Mouse (Mus musculus) spleen, adult 18-20 months (tissue): ENCODE measurements around the gene Cd164.

ENCODE experiments used
- DNase-seq, 2 experiments: peaks; one replicate each; pipeline ENCODE4 v3.0.0; 2022; ENCODE audit warnings: mixed read lengths in 2 of 2

Gene Cd164

GRCm38 (mm10) chr10:41518981-41519618 is at the start of gene Cd164:
Gene Cd164, plus strand, starts transcription at chr10:41519414.
- DNase-seq: peak; percentile 84 to 89

GRCm38 (mm10) chr10:41470693-41471092 is 48.5 kb upstream of the Cd164 start:
- no peak for DNase-seq

- no peak for DNase-seq
Measured at GRCm38 (mm10) chr10:41472534-41472933, 46.7 kb upstream of the Cd164 start.

- no peak for DNase-seq
Measured at GRCm38 (mm10) chr10:41472962-41473481, 46.2 kb upstream of the Cd164 start.

- peak; percentile 49 to 56 for DNase-seq
Measured at GRCm38 (mm10) chr10:41473782-41474468, 45.3 kb upstream of the Cd164 start.

- DNase-seq: no peak
Measured at GRCm38 (mm10) chr10:41474981-41475391, 44.2 kb upstream of the Cd164 start.

- DNase-seq: peak; percentile 70 to 79
Measured at GRCm38 (mm10) chr10:41476171-41477017, 42.8 kb upstream of the Cd164 start, which contains the start of gene Mical1. Gene Mical1, plus strand, starts transcription at chr10:41476314.

- DNase-seq: peak in 1 of 2 experiments; percentile 45
Measured at GRCm38 (mm10) chr10:41477018-41477277, 42.3 kb upstream of the Cd164 start.

- DNase-seq: peak; percentile 39 to 53
Measured at GRCm38 (mm10) chr10:41477278-41478181, 41.7 kb upstream of the Cd164 start.

GRCm38 (mm10) chr10:41479961-41480360 is 39.3 kb upstream of the Cd164 start:
- no peak for DNase-seq

- DNase-seq: no peak
Measured at GRCm38 (mm10) chr10:41480938-41481880, 38.0 kb upstream of the Cd164 start.

- no peak for DNase-seq
Measured at GRCm38 (mm10) chr10:41482446-41482845, 36.8 kb upstream of the Cd164 start.

- DNase-seq: no peak
Measured at GRCm38 (mm10) chr10:41485778-41486177, 33.4 kb upstream of the Cd164 start.

- no peak for DNase-seq
Measured at GRCm38 (mm10) chr10:41486506-41487170, 32.6 kb upstream of the Cd164 start.

- no peak for DNase-seq
Measured at GRCm38 (mm10) chr10:41488877-41489276, 30.3 kb upstream of the Cd164 start.

- DNase-seq: no peak
Measured at GRCm38 (mm10) chr10:41489294-41489693, 29.9 kb upstream of the Cd164 start.

- peak; percentile 90 to 97 for DNase-seq
Measured at GRCm38 (mm10) chr10:41489708-41490517, 29.3 kb upstream of the Cd164 start, which contains the start of the genes Smpd2 and Ppil6. Gene Smpd2, minus strand, starts transcription at chr10:41490369. Gene Ppil6, plus strand, starts transcription at chr10:41490439.

- DNase-seq: no peak
Measured at GRCm38 (mm10) chr10:41490518-41490873, 28.7 kb upstream of the Cd164 start.

GRCm38 (mm10) chr10:41491111-41491510 is 28.1 kb upstream of the Cd164 start:
- no peak for DNase-seq

- DNase-seq: no peak
Measured at GRCm38 (mm10) chr10:41500941-41501340, 18.3 kb upstream of the Cd164 start.
